Mouse (Mus musculus) midbrain, embryonic 11.5 days (tissue): ENCODE results near the gene Ccdc65. TPM values are rescaled to one million over a fixed set of nuclear protein-coding genes. Genes with fewer than 3 reads are reported as not detected.

ENCODE experiments used
- ATAC-seq: fragments of 200-750 bp; cut with Nextera tagmentation; 2 replicates; pipeline ENCODE4 v1.8.0; 2017; ENCODE audit warnings: moderate TSS enrichment, moderate library complexity; ENCODE audit not compliant: low FRiP score
- DNase-seq: peaks from one replicate; pipeline ENCODE4 v3.0.0; 2015; ENCODE audit warnings: low spot score; ENCODE audit errors: missing footprints
- H3K27ac ChIP-seq: fragments of 300-500 bp; sonication (generic); 2 replicates; pipeline ENCODE4 v1.5.1; 2014; ENCODE audit warnings: low read depth, low read length
- H3K27me3 ChIP-seq: fragments of 300-500 bp; sonication (generic); 2 replicates; pipeline ENCODE4 v1.6.1; 2014; ENCODE audit warnings: mild to moderate bottlenecking, low read length, moderate library complexity, mixed read lengths; ENCODE audit not compliant: control insufficient read depth, insufficient read depth
- H3K36me3 ChIP-seq: fragments of 300-500 bp; sonication (generic); 2 replicates; pipeline ENCODE4 v1.6.1; 2014; ENCODE audit warnings: mild to moderate bottlenecking, low read length, moderate library complexity, mixed read lengths; ENCODE audit not compliant: control insufficient read depth, insufficient read depth
- H3K4me1 ChIP-seq: fragments of 300-500 bp; sonication (generic); 2 replicates; pipeline ENCODE4 v1.6.1; 2014; ENCODE audit warnings: low read length; ENCODE audit not compliant: control insufficient read depth, insufficient read depth
- H3K4me2 ChIP-seq: fragments of 300-500 bp; sonication (generic); 2 replicates; pipeline ENCODE4 v1.6.1; 2014; ENCODE audit warnings: mild to moderate bottlenecking, moderate library complexity
- H3K4me3 ChIP-seq: fragments of 300-500 bp; sonication (generic); 2 replicates; pipeline ENCODE4 v1.5.1; 2014; ENCODE audit warnings: low read depth, low read length
- H3K9ac ChIP-seq: fragments of 300-500 bp; sonication (generic); 2 replicates; pipeline ENCODE4 v1.6.1; 2014; ENCODE audit warnings: low read length
- H3K9me3 ChIP-seq: fragments of 300-500 bp; sonication (generic); 2 replicates; pipeline ENCODE4 v1.6.1; 2016; ENCODE audit warnings: low read length; ENCODE audit not compliant: control insufficient read depth
- WGBS: fragments of 180-500 bp; shearing (Covaris S2); extraction: QIAGEN DNeasy Blood & Tissue Kit; methylation state at CpG from one replicate; pipeline ENCODE4 v1.1.7; 2014; 5-methylcytosine and 5-hydroxymethylcytosine counted together
- polyA plus RNA-seq: library from polyadenylated mRNA; unstranded; fragments of >200 nt; fragmentation: Nextera tagmentation; extraction: Ambion mirVana; gene quantifications from 2 replicates; pipeline ENCODE4 v1.2.1, GENCODE M21; 2014

The Ccdc65 gene
- polyA plus RNA-seq, 1 experiment from 2014 or later: 0.71 TPM

GRCm38 (mm10) chr15:98728366-98728765, 20.4 kb downstream of the Ccdc65 start:
- Histone ChIP-seq H3K27ac (no peak overlapping the region), H3K9ac (no peak overlapping the region), H3K9me3 (no peaks in the 10 kb centered on the region), H3K4me1 (peaks cover 11% of the 10 kb centered on the region; the same call in 1 of the 2 replicates), H3K4me2 (peak overlapping the region; percentile 59), H3K36me3 (no peaks in the 10 kb centered on the region), H3K4me3 (0 out of 2 replicates have a peak overlapping the region, but pooled peaks have one; percentile 29), H3K27me3 (peaks cover 7% of the 10 kb centered on the region)
- DNase-seq (no peak), ATAC-seq (no peak)
- WGBS: 39% methylated on average over 9 of the region's 9 CpGs

- Histone ChIP-seq H3K9ac (no peak overlapping the region), H3K4me1 (peaks cover 11% of the 10 kb centered on the region; the same call in 1 of the 2 replicates), H3K4me2 (no peak overlapping the region), H3K27me3 (peaks cover 7% of the 10 kb centered on the region), H3K4me3 (no peak overlapping the region), H3K9me3 (no peaks in the 10 kb centered on the region), H3K36me3 (no peaks in the 10 kb centered on the region), H3K27ac (no peak overlapping the region)
- ATAC-seq: no peak
- DNase-seq: peak; percentile 54
- 82% methylated on average over 7 of the region's 7 CpGs for WGBS
Measured at GRCm38 (mm10) chr15:98729791-98730545, 22.0 kb downstream of the Ccdc65 start.

- no peak overlapping the region for H3K27ac ChIP-seq
- no peaks in the 10 kb centered on the region for H3K36me3 ChIP-seq
- peaks cover 7% of the 10 kb centered on the region for H3K27me3 ChIP-seq
- 90% methylated on average over 6 of the region's 6 CpGs for WGBS
- DNase-seq: no peak
- no peaks in the 10 kb centered on the region for H3K9me3 ChIP-seq
- no peak for ATAC-seq
- H3K4me1 ChIP-seq: peaks cover 11% of the 10 kb centered on the region; the same call in 1 of the 2 replicates
- no peak overlapping the region for H3K4me3 ChIP-seq
- H3K4me2 ChIP-seq: no peak overlapping the region
- H3K9ac ChIP-seq: no peak overlapping the region
Measured at GRCm38 (mm10) chr15:98730790-98731189, 22.8 kb downstream of the Ccdc65 start.

- Histone ChIP-seq H3K27ac (no peak overlapping the region), H3K36me3 (peaks cover under 1% of the 10 kb centered on the region; the same call in 1 of the 2 replicates), H3K9me3 (no peaks in the 10 kb centered on the region), H3K27me3 (peaks cover under 1% of the 10 kb centered on the region; the same call in 1 of the 2 replicates), H3K4me3 (no peak overlapping the region), H3K9ac (no peak overlapping the region), H3K4me1 (peaks cover 7% of the 10 kb centered on the region; the same call in 1 of the 2 replicates), H3K4me2 (no peak overlapping the region)
- WGBS: 66% methylated on average over 8 of the region's 8 CpGs
- DNase-seq: peak; percentile 78
- ATAC-seq: no peak
Measured at GRCm38 (mm10) chr15:98732006-98732531, 24.1 kb downstream of the Ccdc65 start.

GRCm38 (mm10) chr15:98733370-98733769, 25.4 kb downstream of the Ccdc65 start:
- H3K27me3 ChIP-seq: no peaks in the 10 kb centered on the region
- H3K9ac ChIP-seq: no peak overlapping the region
- peaks cover 5% of the 10 kb centered on the region; the same call in 1 of the 2 replicates for H3K36me3 ChIP-seq
- no peaks in the 10 kb centered on the region for H3K9me3 ChIP-seq
- no peak overlapping the region for H3K27ac ChIP-seq
- WGBS: 72% methylated on average over 6 of the region's 6 CpGs
- H3K4me2 ChIP-seq: no peak overlapping the region
- ATAC-seq (no peak), DNase-seq (no peak)
- H3K4me3 ChIP-seq: no peak overlapping the region
- no peaks in the 10 kb centered on the region for H3K4me1 ChIP-seq

- Histone ChIP-seq H3K4me3 (no peak overlapping the region), H3K4me2 (no peak overlapping the region), H3K9ac (no peak overlapping the region), H3K36me3 (peaks cover 5% of the 10 kb centered on the region; the same call in 1 of the 2 replicates), H3K27me3 (no peaks in the 10 kb centered on the region), H3K9me3 (no peaks in the 10 kb centered on the region), H3K27ac (no peak overlapping the region), H3K4me1 (no peaks in the 10 kb centered on the region)
- ATAC-seq (no peak), DNase-seq (peak; percentile 45)
- 88% methylated on average over 5 of the region's 5 CpGs for WGBS
Measured at GRCm38 (mm10) chr15:98733976-98734566, 26.1 kb downstream of the Ccdc65 start.

GRCm38 (mm10) chr15:98736521-98736920, 28.5 kb downstream of the Ccdc65 start:
- H3K4me2 ChIP-seq: no peak overlapping the region
- H3K9me3 ChIP-seq: no peaks in the 10 kb centered on the region
- ATAC-seq (no peak), DNase-seq (peak; percentile 8)
- H3K4me1 ChIP-seq: no peaks in the 10 kb centered on the region
- H3K36me3 ChIP-seq: peaks cover 13% of the 10 kb centered on the region; the same call in 1 of the 2 replicates
- no peak overlapping the region for H3K4me3 ChIP-seq
- no peak overlapping the region for H3K9ac ChIP-seq
- H3K27me3 ChIP-seq: no peaks in the 10 kb centered on the region
- 92% methylated on average over 10 of the region's 10 CpGs for WGBS
- no peak overlapping the region for H3K27ac ChIP-seq

- DNase-seq: peak; percentile 78
- Histone ChIP-seq H3K9me3 (no peaks in the 10 kb centered on the region), H3K36me3 (peaks cover 13% of the 10 kb centered on the region; the same call in 1 of the 2 replicates), H3K27me3 (no peaks in the 10 kb centered on the region), H3K4me3 (no peak overlapping the region), H3K4me1 (no peaks in the 10 kb centered on the region), H3K4me2 (no peak overlapping the region), H3K9ac (no peak overlapping the region), H3K27ac (no peak overlapping the region)
- ATAC-seq: no peak
Measured at GRCm38 (mm10) chr15:98737881-98738280, 29.9 kb downstream of the Ccdc65 start.

GRCm38 (mm10) chr15:98738796-98739195, 30.8 kb downstream of the Ccdc65 start:
- no peak overlapping the region for H3K27ac ChIP-seq
- WGBS: 73% methylated on average over 4 of the region's 4 CpGs
- H3K4me1 ChIP-seq: no peaks in the 10 kb centered on the region
- H3K9me3 ChIP-seq: no peaks in the 10 kb centered on the region
- DNase-seq (peak; percentile 37), ATAC-seq (no peak)
- H3K9ac ChIP-seq: no peak overlapping the region
- H3K4me2 ChIP-seq: no peak overlapping the region
- H3K4me3 ChIP-seq: no peak overlapping the region
- H3K36me3 ChIP-seq: peaks cover 13% of the 10 kb centered on the region; the same call in 1 of the 2 replicates
- H3K27me3 ChIP-seq: no peaks in the 10 kb centered on the region
